Mouse (Mus musculus) heart, adult 2 months (tissue): Measurements from ENCODE around the gene Irf6. TPM values are rescaled to one million over a fixed set of nuclear protein-coding genes. Genes with fewer than 3 reads are reported as not detected.
A peak's percentile ranks its signal among the peaks of the same experiment; 100 is the strongest.

ENCODE experiments used
- DNase-seq, 2 experiments: peaks; one replicate each; pipeline ENCODE4 v3.0.0; 2021
- H3K27ac ChIP-seq: fragments of 200-600 bp; 2 replicates; pipeline ENCODE4 v1.8.1; 2022
- H3K27me3 ChIP-seq: fragments of 200-500 bp; 2 replicates; pipeline ENCODE4 v1.6.1; 2012; ENCODE audit warnings: mild to moderate bottlenecking, low read length, inconsistent platforms, mixed read lengths; ENCODE audit not compliant: control insufficient read depth, insufficient read depth
- H3K36me3 ChIP-seq: fragments of 200-500 bp; 2 replicates; pipeline ENCODE4 v1.6.1; 2012; ENCODE audit warnings: low read length, inconsistent platforms; ENCODE audit not compliant: control insufficient read depth, insufficient read depth
- H3K4me1 ChIP-seq: fragments of 200-500 bp; 2 replicates; pipeline ENCODE4 v1.6.1; 2011; ENCODE audit warnings: low read length; ENCODE audit not compliant: control insufficient read depth, insufficient read depth
- H3K4me3 ChIP-seq: fragments of 200-600 bp; 2 replicates; pipeline ENCODE4 v1.8.1; 2022
- H3K79me2 ChIP-seq: fragments of 200-500 bp; replicated peaks from 2 replicates; pipeline ENCODE4 v1.6.1; 2012; ENCODE audit warnings: mild to moderate bottlenecking, inconsistent platforms, low read length, moderate library complexity, mixed read lengths; ENCODE audit not compliant: control insufficient read depth, insufficient read depth
- H3K9ac ChIP-seq: fragments of 200-500 bp; 2 replicates; pipeline ENCODE4 v1.6.1; 2012; ENCODE audit warnings: low read depth, mild to moderate bottlenecking, control low read depth, inconsistent platforms, low read length, mixed read lengths
- CTCF ChIP-seq: fragments of 200-600 bp; IDR thresholded peaks from 2 replicates; pipeline ENCODE4 v1.8.1; 2022; ENCODE audit warnings: antibody characterized with exemption, mild to moderate bottlenecking, moderate library complexity
- EP300 ChIP-seq: fragments of 200-500 bp; IDR thresholded peaks from 2 replicates; pipeline ENCODE4 v1.6.1; 2011; ENCODE audit warnings: low read depth, low read length, control low read depth; ENCODE audit not compliant: insufficient read depth
- POLR2A ChIP-seq: fragments of 200-500 bp; IDR thresholded peaks from 2 replicates; pipeline ENCODE4 v1.6.1; 2011; ENCODE audit warnings: mild to moderate bottlenecking, low read depth, low read length, control low read depth; ENCODE audit not compliant: insufficient read depth
- WGBS: fragments of 180-500 bp; shearing (Covaris S2); methylation state at CpG from one replicate; pipeline ENCODE4 v1.1.7; 2018; 5-methylcytosine and 5-hydroxymethylcytosine counted together
- intact Hi-C: fragments of 180-260 bp; cut with DNase I; formaldehyde crosslinking; loops from one replicate; pipeline ENCODE4 v1.15.1; 2025
- polyA plus RNA-seq: library from polyadenylated mRNA; depleted of rRNA; stranded (reverse); fragments of >200 nt; gene quantifications from 2 replicates; pipeline ENCODE4 v1.2.3, GENCODE M21; 2012
- total RNA-seq, 2 experiments: library from RNA; stranded (reverse); gene quantifications; 2 replicates each; pipeline ENCODE4 v1.2.3; 2021

Irf6 gene
- total and polyA plus RNA-seq, 3 experiments, result 1.9 to 2.5 (median 2.1) TPM

DNA sequence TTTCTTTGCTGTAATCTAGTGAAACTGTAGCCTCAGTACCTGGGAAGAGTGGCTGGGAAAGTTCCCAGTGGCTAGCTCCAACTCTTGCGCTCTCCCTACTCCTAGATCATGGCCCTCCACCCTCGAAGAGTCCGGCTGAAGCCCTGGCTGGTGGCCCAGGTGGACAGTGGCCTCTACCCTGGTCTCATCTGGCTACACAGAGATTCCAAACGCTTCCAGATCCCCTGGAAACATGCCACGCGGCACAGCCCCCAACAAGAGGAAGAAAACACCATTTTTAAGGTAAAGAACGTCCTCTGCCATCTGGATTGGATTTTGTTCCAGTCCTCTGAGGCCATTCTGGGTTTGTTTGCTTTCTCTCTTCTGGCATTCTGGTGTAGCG is 4.2 kb downstream of the Irf6 start:
- H3K27ac ChIP-seq, result no peak overlapping the region
- TF ChIP-seq POLR2A (no peak), EP300 (no peak), CTCF (no peak)
- 70% methylated on average over 8 of the region's 8 CpGs for WGBS
- H3K36me3 ChIP-seq, result no peaks in the 10 kb centered on the region
- H3K4me1 ChIP-seq, result no peaks in the 10 kb centered on the region
- intact Hi-C loops, result no loop called here
- H3K79me2 ChIP-seq, result no peaks in the 10 kb centered on the region
- H3K9ac ChIP-seq, result no peak overlapping the region
- H3K27me3 ChIP-seq, result peaks cover 4% of the 10 kb centered on the region; the same call in 1 of the 2 replicates
- DNase-seq, result no peak
- H3K4me3 ChIP-seq, result no peak overlapping the region

- Histone ChIP-seq H3K79me2 (no peaks in the 10 kb centered on the region), H3K9ac (no peak overlapping the region), H3K4me1 (no peaks in the 10 kb centered on the region), H3K36me3 (no peaks in the 10 kb centered on the region), H3K4me3 (no peak overlapping the region), H3K27ac (no peak overlapping the region), H3K27me3 (no peaks in the 10 kb centered on the region)
- DNase-seq, result no peak
- WGBS, result 57% methylated on average over 3 of the region's 3 CpGs
- intact Hi-C loops, result no loop called here
- no peak for TF ChIP-seq EP300
- TF ChIP-seq POLR2A, result no peak
- no peak for TF ChIP-seq CTCF
These were observed 6.3 kb downstream of the Irf6 start for GRCm38 (mm10) chr1:193159163-193159562.

DNA sequence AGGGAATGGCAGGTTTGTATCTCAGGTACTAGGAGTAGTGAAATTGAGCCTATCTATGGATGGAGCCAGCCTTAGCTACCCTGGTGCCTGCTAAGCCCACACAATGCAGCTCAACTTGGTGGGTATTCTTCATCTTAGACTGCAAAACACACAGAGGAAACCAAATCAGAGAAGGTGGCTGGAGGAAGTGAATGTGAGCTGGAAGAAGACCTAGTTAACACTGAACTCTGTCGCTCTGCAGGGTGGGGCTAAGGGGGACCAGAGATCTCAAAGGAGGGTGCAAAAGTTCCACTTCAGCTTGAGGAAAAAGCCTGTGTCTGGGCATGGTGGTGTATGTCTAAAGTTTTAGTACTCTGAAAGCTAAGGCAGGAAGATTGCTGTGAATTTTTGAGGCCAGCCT is 6.7 kb downstream of the Irf6 start:
- DNase-seq, result no peak
- WGBS, result 78% methylated on average over 1 of the region's 1 CpGs
- no peak overlapping the region for H3K9ac ChIP-seq
- H3K27me3 ChIP-seq, result no peaks in the 10 kb centered on the region
- intact Hi-C loops, result no loop called here
- no peaks in the 10 kb centered on the region for H3K36me3 ChIP-seq
- H3K27ac ChIP-seq, result no peak overlapping the region
- TF ChIP-seq EP300 (no peak), CTCF (no peak), POLR2A (no peak)
- H3K79me2 ChIP-seq, result no peaks in the 10 kb centered on the region
- no peaks in the 10 kb centered on the region for H3K4me1 ChIP-seq
- no peak overlapping the region for H3K4me3 ChIP-seq

- TF ChIP-seq POLR2A, result no peak
- TF ChIP-seq EP300, result no peak
- no peak for TF ChIP-seq CTCF
- H3K9ac ChIP-seq, result no peak overlapping the region
- H3K79me2 ChIP-seq, result no peaks in the 10 kb centered on the region
- DNase-seq, result peak; percentile 52 to 67
- no peak overlapping the region for H3K4me3 ChIP-seq
- no peaks in the 10 kb centered on the region for H3K4me1 ChIP-seq
- WGBS, result 15% methylated on average over 18 of the region's 18 CpGs
- intact Hi-C loops, result no loop called here
- H3K36me3 ChIP-seq, result no peaks in the 10 kb centered on the region
- no peak overlapping the region for H3K27ac ChIP-seq
- no peaks in the 10 kb centered on the region for H3K27me3 ChIP-seq
These were observed 7.6 kb downstream of the Irf6 start for GRCm38 (mm10) chr1:193160317-193161032.

GRCm38 (mm10) chr1:193167746-193168145 is 14.8 kb downstream of the Irf6 start, which contains the start of gene A130010J15Rik:
TSS of gene A130010J15Rik (plus strand) at chr1:193168046.
- no peaks in the 10 kb centered on the region for H3K79me2 ChIP-seq
- WGBS, result 85% methylated on average over 3 of the region's 3 CpGs
- TF ChIP-seq POLR2A (no peak), EP300 (no peak), CTCF (no peak)

GRCm38 (mm10) chr1:193169228-193169627 is 16.3 kb downstream of the Irf6 start:
- peaks cover 5% of the 10 kb centered on the region for H3K4me1 ChIP-seq
- no peak overlapping the region for H3K4me3 ChIP-seq
- intact Hi-C loops, result no loop called here
- no peak overlapping the region for H3K27ac ChIP-seq
- DNase-seq, result no peak
- no peak overlapping the region for H3K9ac ChIP-seq
- 82% methylated on average over 7 of the region's 7 CpGs for WGBS
- H3K27me3 ChIP-seq, result no peaks in the 10 kb centered on the region
- H3K79me2 ChIP-seq, result no peaks in the 10 kb centered on the region
- TF ChIP-seq CTCF, result no peak
- no peak for TF ChIP-seq EP300
- TF ChIP-seq POLR2A, result no peak
- H3K36me3 ChIP-seq, result no peaks in the 10 kb centered on the region

More at GRCm38 (mm10) chr1:193167746-193168145, 14.8 kb downstream of the Irf6 start, which contains the start of gene A130010J15Rik:
- DNase-seq, result no peak
- intact Hi-C loops, result no loop called here
- H3K4me3 ChIP-seq, result no peak within 1 kb of the TSS
- no peaks in the 10 kb centered on the region for H3K27me3 ChIP-seq
- H3K36me3 ChIP-seq, result no peaks in the 10 kb centered on the region
- H3K4me1 ChIP-seq, result peaks cover 2% of the 10 kb centered on the region; the same call in 1 of the 2 replicates
- no peak within 1 kb of the TSS for H3K27ac ChIP-seq
- no peak within 1 kb of the TSS for H3K9ac ChIP-seq
